Mouse (Mus musculus): Measurements from ENCODE around the gene Rpl5.

DNA sequence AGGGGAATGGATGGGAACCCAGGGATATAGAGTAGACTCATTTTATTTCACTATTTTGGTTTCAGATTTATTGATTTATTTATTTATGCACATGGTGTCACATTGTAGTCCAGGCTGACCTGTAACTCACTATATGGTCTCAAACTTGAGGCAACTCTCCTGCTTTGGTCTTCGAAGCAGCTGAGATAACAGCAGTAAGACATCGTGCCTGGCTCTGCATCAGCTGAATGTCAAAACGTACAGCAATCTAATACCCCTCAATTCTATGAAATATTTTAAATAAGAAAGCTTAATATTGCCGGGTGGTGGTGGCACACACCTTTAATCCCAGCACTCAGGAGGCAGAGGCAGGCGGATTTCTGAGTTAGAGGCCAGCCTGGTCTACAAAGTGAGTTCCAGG is 10.7 kb downstream of the Rpl5 start:
- no peak for TF ChIP-seq CTCF (IDR thresholded peaks at IDR 0.05)
- TF ChIP-seq EP300 (IDR thresholded peaks at IDR 0.05; ENCODE audit: insufficient read depth, low read depth, low read length) = no peak

Measured in heart, adult 2 months (tissue).